Mouse (Mus musculus) T-helper 17 cell (primary cell): ENCODE measurements at regions not wholly inside any gene's neighbourhood (a gene's known extent, or its start where the extent isn't known, plus 50 kb on each side); places are given as distances from the start of the nearest gene placed in this dataset.

Experiments used
- in situ Hi-C, 2 experiments: fragments of 300-600 bp; cut with MboI, MseI; formaldehyde crosslinking; loops; 1 replicate in 1 of 2; 2 replicates in 1 of 2; pipeline ENCODE4 v1.15.1; 2025; ENCODE audit warnings: high pct_unique_total_duplicates in 2 of 2

DNA sequence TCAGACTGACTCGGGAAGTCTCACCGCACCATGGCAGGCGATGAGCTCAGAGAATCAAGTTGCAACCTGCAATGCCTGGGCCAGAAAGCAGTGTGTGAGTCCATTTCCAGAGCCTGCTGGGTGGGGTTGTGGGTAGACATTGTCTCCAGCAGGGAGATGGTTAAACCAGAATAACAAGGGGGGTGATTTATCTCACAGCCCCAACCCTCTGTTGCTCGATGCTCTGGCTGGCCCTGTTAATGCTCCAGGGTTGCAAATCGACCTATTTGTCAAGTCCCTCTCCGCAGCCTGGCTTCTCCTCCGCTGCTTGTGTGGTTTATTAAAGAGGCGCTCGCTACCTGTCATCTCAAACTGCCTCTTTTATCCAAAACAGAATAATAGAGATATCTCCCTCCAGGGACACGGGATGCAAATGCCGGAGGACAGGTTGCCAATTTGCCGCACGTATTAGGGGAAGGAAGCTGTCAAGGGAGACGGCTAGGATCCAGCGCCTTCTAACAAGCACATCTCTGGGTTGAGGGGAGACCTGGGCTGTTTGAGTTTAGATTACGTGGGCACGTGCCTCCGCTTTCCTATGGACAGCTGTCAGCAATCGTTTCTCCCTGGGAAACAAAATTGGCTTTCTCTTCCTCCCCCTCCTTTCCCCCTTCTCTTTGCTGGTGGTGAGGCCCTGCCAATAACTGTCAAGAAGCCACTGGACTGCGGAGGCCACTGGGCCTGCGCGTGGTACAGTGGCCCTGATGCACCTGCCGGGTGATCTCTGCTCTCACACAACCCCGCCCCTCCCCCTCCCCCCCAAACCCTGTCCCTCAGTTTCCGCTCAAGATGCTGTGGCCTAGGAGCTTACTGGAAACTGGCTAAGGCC, 57.4 kb upstream of the Pitx1 start:
- in situ Hi-C loops = no loop called here

DNA sequence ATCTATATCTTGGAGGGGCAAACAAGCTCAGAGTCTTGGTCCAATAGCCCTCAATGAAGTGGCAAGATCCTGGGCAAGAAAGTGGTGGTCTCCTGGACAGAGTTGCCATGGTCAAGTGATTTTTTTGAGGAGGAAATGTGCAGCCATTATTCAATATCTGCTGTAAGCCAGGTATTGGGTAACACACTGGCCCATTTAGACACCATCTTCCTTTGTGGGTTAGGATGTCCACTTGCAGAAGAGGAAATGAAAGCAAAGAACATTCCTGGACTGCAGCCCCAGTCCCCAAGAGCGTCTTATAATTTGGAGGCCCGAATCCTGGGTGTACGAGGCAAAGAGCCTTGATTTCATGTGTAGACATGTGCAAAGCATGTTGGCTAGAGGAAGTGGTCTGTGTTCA, 56.3 kb upstream of the Pitx1 start:
- in situ Hi-C loops = no loop called here

DNA sequence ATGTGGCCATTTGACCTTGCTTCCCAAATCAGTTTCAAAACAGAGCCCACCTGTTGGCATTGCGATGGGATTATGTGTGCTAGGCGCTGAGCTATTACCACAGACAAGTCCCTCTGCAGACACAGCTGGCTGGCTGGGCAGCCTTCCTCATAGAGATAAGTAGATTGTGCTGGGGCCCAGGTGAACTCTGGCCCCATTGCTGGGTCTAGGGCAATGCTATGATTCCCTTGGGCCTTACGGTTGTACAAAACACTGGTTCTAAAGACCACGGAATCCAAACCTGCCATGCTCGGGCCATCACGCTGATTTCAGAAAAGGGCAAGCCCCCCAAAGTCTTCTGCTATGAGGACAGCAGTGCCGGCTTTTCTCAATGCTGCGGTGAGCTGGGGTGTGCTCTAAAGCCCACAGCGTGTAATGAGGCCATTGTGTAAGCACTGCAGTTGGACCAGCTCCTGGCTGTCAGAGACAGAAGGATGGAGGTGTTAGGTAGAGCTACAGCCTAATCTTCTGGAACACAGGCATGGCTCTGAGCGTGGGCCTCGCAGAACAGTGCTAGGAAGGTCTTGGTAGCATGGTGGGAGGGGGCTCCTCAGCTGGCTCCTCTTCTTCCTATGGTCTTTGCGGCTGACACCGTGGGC, 51.2 kb upstream of the Pitx1 start:
- in situ Hi-C loops = no loop called here
